Mouse (Mus musculus) limb, embryonic 15.5 days (tissue): Measurements from ENCODE around the gene Nipa1. TPM values are rescaled to one million over a fixed set of nuclear protein-coding genes. Genes with fewer than 3 reads are reported as not detected.

Experiments used
- ATAC-seq: fragments of 200-750 bp; cut with Nextera tagmentation; 2 replicates; pipeline ENCODE4 v1.8.0; 2017; ENCODE audit warnings: low read depth, moderate TSS enrichment; ENCODE audit not compliant: insufficient number of reproducible peaks, low FRiP score, low TSS enrichment
- H3K27ac ChIP-seq: fragments of 300-500 bp; sonication (generic); 2 replicates; pipeline ENCODE4 v1.5.1; 2015; ENCODE audit warnings: moderate library complexity, mild to moderate bottlenecking, inconsistent platforms
- H3K27me3 ChIP-seq: fragments of 300-500 bp; sonication (generic); 2 replicates; pipeline ENCODE4 v1.6.1; 2015; ENCODE audit warnings: inconsistent platforms
- H3K36me3 ChIP-seq: fragments of 300-500 bp; sonication (generic); 2 replicates; pipeline ENCODE4 v1.6.1; 2015; ENCODE audit warnings: inconsistent platforms
- H3K4me1 ChIP-seq: fragments of 300-500 bp; sonication (generic); 2 replicates; pipeline ENCODE4 v1.6.1; 2015; ENCODE audit warnings: inconsistent platforms
- H3K4me2 ChIP-seq: fragments of 300-500 bp; sonication (generic); 2 replicates; pipeline ENCODE4 v1.6.1; 2015; ENCODE audit warnings: mild to moderate bottlenecking, inconsistent platforms
- H3K4me3 ChIP-seq: fragments of 300-500 bp; sonication (generic); 2 replicates; pipeline ENCODE4 v1.5.1; 2015; ENCODE audit warnings: mild to moderate bottlenecking, inconsistent platforms
- H3K9ac ChIP-seq: fragments of 300-500 bp; sonication (generic); 2 replicates; pipeline ENCODE4 v1.6.1; 2015; ENCODE audit warnings: inconsistent platforms
- H3K9me3 ChIP-seq: fragments of 300-500 bp; sonication (generic); 2 replicates; pipeline ENCODE4 v1.6.1; 2016; ENCODE audit warnings: inconsistent platforms
- WGBS: fragments of 180-500 bp; shearing (Covaris S2); methylation state at CpG from one replicate; pipeline ENCODE4 v1.1.7; 2015; 5-methylcytosine and 5-hydroxymethylcytosine counted together
- polyA plus RNA-seq: library from polyadenylated mRNA; unstranded; fragments of >200 nt; fragmentation: Nextera tagmentation; extraction: Ambion mirVana; gene quantifications from 2 replicates; pipeline ENCODE4 v1.2.1, GENCODE M21; 2015

The Nipa1 gene
- polyA plus RNA-seq, 1 experiment from 2014 or later: 9.2 TPM

- H3K4me3 ChIP-seq: no peak overlapping the region
- H3K27me3 ChIP-seq: no peaks in the 10 kb centered on the region
- 47% methylated on average over 4 of the region's 4 CpGs for WGBS
- H3K9ac ChIP-seq: no peak overlapping the region
- no peaks in the 10 kb centered on the region for H3K9me3 ChIP-seq
- ATAC-seq: no peak
- H3K36me3 ChIP-seq: 0 out of 2 replicates have a peak, but pooled peaks cover 4% of the 10 kb centered on the region
- no peak overlapping the region for H3K4me2 ChIP-seq
- H3K27ac ChIP-seq: no peak overlapping the region
- no peaks in the 10 kb centered on the region for H3K4me1 ChIP-seq
Observed at GRCm38 (mm10) chr7:55995013-55995412, 24.7 kb downstream of the Nipa1 start.

DNA sequence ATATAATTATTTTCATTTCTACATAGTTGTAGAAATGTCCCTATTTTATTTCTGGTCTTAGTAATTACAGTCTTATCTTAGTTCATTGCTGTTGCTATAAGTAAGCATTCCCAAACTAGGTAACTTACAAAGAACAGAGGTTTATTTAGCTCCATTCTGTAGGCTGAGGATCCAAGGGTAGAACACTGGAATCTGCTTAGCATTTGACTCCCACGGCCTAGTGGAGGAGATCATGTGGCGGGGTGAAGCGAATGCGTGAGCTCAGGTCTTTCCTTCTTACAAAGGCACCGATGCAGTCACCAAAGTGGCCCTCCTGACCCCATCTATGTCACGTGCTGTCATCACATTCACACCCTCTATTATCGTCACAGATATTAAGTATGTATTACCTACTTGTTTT lies 27.9 kb downstream of the Nipa1 start:
- Histone ChIP-seq H3K9ac (no peak overlapping the region), H3K4me3 (no peak overlapping the region), H3K9me3 (no peaks in the 10 kb centered on the region), H3K4me2 (no peak overlapping the region), H3K36me3 (0 out of 2 replicates have a peak, but pooled peaks cover 9% of the 10 kb centered on the region), H3K4me1 (no peaks in the 10 kb centered on the region), H3K27ac (no peak overlapping the region), H3K27me3 (no peaks in the 10 kb centered on the region)
- WGBS: 90% methylated on average over 7 of the region's 7 CpGs
- no peak for ATAC-seq

GRCm38 (mm10) chr7:55991129-55991528 lies 28.6 kb downstream of the Nipa1 start:
- WGBS: 81% methylated on average over 3 of the region's 3 CpGs
- Histone ChIP-seq H3K4me3 (no peak overlapping the region), H3K27me3 (no peaks in the 10 kb centered on the region), H3K36me3 (0 out of 2 replicates have a peak, but pooled peaks cover 9% of the 10 kb centered on the region), H3K4me2 (no peak overlapping the region), H3K4me1 (no peaks in the 10 kb centered on the region), H3K27ac (no peak overlapping the region), H3K9ac (no peak overlapping the region), H3K9me3 (no peaks in the 10 kb centered on the region)
- ATAC-seq: no peak

- 0 out of 2 replicates have a peak, but pooled peaks cover 9% of the 10 kb centered on the region for H3K36me3 ChIP-seq
- no peak overlapping the region for H3K4me3 ChIP-seq
- no peak overlapping the region for H3K27ac ChIP-seq
- no peaks in the 10 kb centered on the region for H3K4me1 ChIP-seq
- no peaks in the 10 kb centered on the region for H3K27me3 ChIP-seq
- ATAC-seq: no peak
- H3K9me3 ChIP-seq: no peaks in the 10 kb centered on the region
- H3K9ac ChIP-seq: no peak overlapping the region
- WGBS: 31% methylated on average over 13 of the region's 13 CpGs
- no peak overlapping the region for H3K4me2 ChIP-seq
Observed at GRCm38 (mm10) chr7:55986526-55987214, 33.1 kb downstream of the Nipa1 start.

- no peak for ATAC-seq
- Histone ChIP-seq H3K9me3 (no peaks in the 10 kb centered on the region), H3K36me3 (peaks cover 13% of the 10 kb centered on the region; the same call in 1 of the 2 replicates), H3K27me3 (no peaks in the 10 kb centered on the region), H3K4me3 (no peak overlapping the region), H3K9ac (no peak overlapping the region), H3K4me2 (no peak overlapping the region), H3K4me1 (no peaks in the 10 kb centered on the region), H3K27ac (no peak overlapping the region)
- WGBS: 66% methylated on average over 4 of the region's 4 CpGs
Observed at GRCm38 (mm10) chr7:55984754-55985153, 35.0 kb downstream of the Nipa1 start.

DNA sequence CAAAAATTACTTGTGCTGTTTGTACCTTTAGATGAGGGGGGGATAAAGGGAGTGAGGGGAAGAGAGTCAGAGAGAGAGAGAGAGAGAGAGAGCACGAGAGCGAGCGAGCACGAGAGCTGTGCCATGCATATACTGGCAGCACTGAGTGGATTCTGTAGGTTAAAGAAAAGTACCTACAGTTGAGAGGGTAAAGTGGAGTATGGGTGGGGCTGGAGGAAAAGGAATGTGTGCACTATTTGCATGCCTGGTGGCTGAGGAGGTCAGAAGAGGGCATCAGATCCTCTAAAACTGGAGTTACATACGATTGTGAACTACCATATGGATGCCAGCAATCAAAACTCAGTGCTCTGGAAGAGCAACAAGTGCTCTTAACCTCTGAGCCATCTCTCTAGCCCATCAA lies 36.6 kb downstream of the Nipa1 start:
- no peak for ATAC-seq
- Histone ChIP-seq H3K9ac (no peak overlapping the region), H3K4me2 (no peak overlapping the region), H3K36me3 (peaks cover 21% of the 10 kb centered on the region), H3K4me3 (no peak overlapping the region), H3K4me1 (no peaks in the 10 kb centered on the region), H3K27me3 (no peaks in the 10 kb centered on the region), H3K9me3 (no peaks in the 10 kb centered on the region), H3K27ac (no peak overlapping the region)
- WGBS: 86% methylated on average over 5 of the region's 5 CpGs

GRCm38 (mm10) chr7:55982010-55982700 lies 37.6 kb downstream of the Nipa1 start:
- Histone ChIP-seq H3K27me3 (no peaks in the 10 kb centered on the region), H3K4me3 (no peak overlapping the region), H3K9ac (no peak overlapping the region), H3K27ac (no peak overlapping the region), H3K4me1 (no peaks in the 10 kb centered on the region), H3K9me3 (no peaks in the 10 kb centered on the region), H3K36me3 (peaks cover 17% of the 10 kb centered on the region), H3K4me2 (no peak overlapping the region)
- WGBS: 89% methylated on average over 10 of the region's 10 CpGs
- no peak for ATAC-seq

- Histone ChIP-seq H3K4me1 (no peaks in the 10 kb centered on the region), H3K4me3 (no peak overlapping the region), H3K27ac (no peak overlapping the region), H3K27me3 (no peaks in the 10 kb centered on the region), H3K9me3 (no peaks in the 10 kb centered on the region), H3K4me2 (no peak overlapping the region), H3K9ac (no peak overlapping the region), H3K36me3 (peaks cover 17% of the 10 kb centered on the region)
- ATAC-seq: no peak
- 95% methylated on average over 2 of the region's 2 CpGs for WGBS
Observed at GRCm38 (mm10) chr7:55981511-55981910, 38.2 kb downstream of the Nipa1 start.

- no peaks in the 10 kb centered on the region for H3K4me1 ChIP-seq
Observed at GRCm38 (mm10) chr7:55974429-55974828, 45.3 kb downstream of the Nipa1 start.

GRCm38 (mm10) chr7:55969415-55969814 lies 50.3 kb downstream of the Nipa1 start:
- no peaks in the 10 kb centered on the region for H3K27me3 ChIP-seq
- no peak overlapping the region for H3K4me2 ChIP-seq
- no peak for ATAC-seq
- WGBS: 80% methylated on average over 1 of the region's 1 CpGs
- H3K9me3 ChIP-seq: no peaks in the 10 kb centered on the region
- H3K36me3 ChIP-seq: no peaks in the 10 kb centered on the region
- no peak overlapping the region for H3K27ac ChIP-seq
- H3K9ac ChIP-seq: no peak overlapping the region
- H3K4me3 ChIP-seq: no peak overlapping the region
- H3K4me1 ChIP-seq: peaks cover 7% of the 10 kb centered on the region; the same call in 1 of the 2 replicates

More at GRCm38 (mm10) chr7:55974429-55974828, 45.3 kb downstream of the Nipa1 start:
- peaks cover 7% of the 10 kb centered on the region for H3K36me3 ChIP-seq
- no peak for ATAC-seq
- no peak overlapping the region for H3K27ac ChIP-seq
- H3K9me3 ChIP-seq: no peaks in the 10 kb centered on the region
- no peak overlapping the region for H3K9ac ChIP-seq
- H3K4me2 ChIP-seq: no peak overlapping the region
- 93% methylated on average over 2 of the region's 2 CpGs for WGBS
- H3K27me3 ChIP-seq: no peaks in the 10 kb centered on the region
- H3K4me3 ChIP-seq: no peak overlapping the region

- Histone ChIP-seq H3K9me3 (no peaks in the 10 kb centered on the region), H3K4me3 (peak overlapping the region; percentile 30), H3K36me3 (no peaks in the 10 kb centered on the region), H3K27ac (peak overlapping the region; percentile 38; the same call in 1 of the 2 replicates), H3K9ac (no peak overlapping the region), H3K27me3 (no peaks in the 10 kb centered on the region), H3K4me1 (peaks cover 7% of the 10 kb centered on the region; the same call in 1 of the 2 replicates), H3K4me2 (peak overlapping the region; percentile 39)
- no peak for ATAC-seq
- WGBS: 26% methylated on average over 16 of the region's 16 CpGs
Observed at GRCm38 (mm10) chr7:55968258-55968901, 51.4 kb downstream of the Nipa1 start.
